10 mouse cellular contexts compared by ENCODE assay signal in the genomic region with DNA sequence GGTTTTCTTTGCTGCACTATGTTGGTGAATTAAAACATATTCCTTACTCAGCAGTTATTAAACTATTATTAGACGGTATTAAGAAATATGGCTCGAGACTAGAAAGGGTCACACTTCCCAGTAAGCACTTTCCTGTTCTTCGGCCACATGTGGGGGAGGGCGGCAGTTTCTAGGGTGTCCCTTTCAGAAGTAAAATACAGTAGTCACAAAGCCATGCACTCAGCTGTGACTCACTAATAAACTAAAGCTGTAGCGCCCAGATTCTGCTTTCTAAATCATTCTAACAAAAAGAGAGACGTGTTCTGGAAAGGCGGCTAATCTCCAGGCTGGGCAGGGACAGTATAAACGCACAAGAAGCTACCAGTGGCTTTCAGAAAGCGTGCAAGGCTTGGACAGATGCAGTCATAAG. TPM values are rescaled to one million over a fixed set of nuclear protein-coding genes. Genes with fewer than 3 reads are reported as not detected.
DNase-seq lines count a peak whose midpoint lies in the region; ATAC-seq and TF ChIP-seq lines count a peak whose summit lies in the region.
"Had no signal": no experiment of that assay in that cellular context is flagged by ENCODE, and none has a peak within 500 bp of the region (broad histone marks: within the 10 kb centered on the region; RNA-seq: fewer than 3 reads in every experiment).

No protein-coding gene starts in this region.

- H3K9ac ChIP-seq in liver, adult 2 months (ENCODE audit: low read depth, low read length): no peak overlapping the region
- no peak overlapping the region for H3K9ac ChIP-seq in intestine, embryonic 16.5 days (ENCODE audit: low read depth, low read length)
- H3K9ac ChIP-seq in forebrain, embryonic 11.5 days (ENCODE audit: low read length): no peak overlapping the region
- H3K9ac ChIP-seq: limb, embryonic 13.5 days had no signal

- no peaks in the 10 kb centered on the region for H3K27me3 ChIP-seq in liver, adult 2 months (ENCODE audit: control insufficient read depth, insufficient read depth, low read length)
- H3K27me3 ChIP-seq in intestine, embryonic 16.5 days (replicated peaks; ENCODE audit: control insufficient read depth, insufficient read depth, low read length): no peaks in the 10 kb centered on the region
- H3K27me3 ChIP-seq in forebrain, embryonic 10.5 days (ENCODE audit: poor library complexity, severe bottlenecking): no peaks in the 10 kb centered on the region
- no peaks in the 10 kb centered on the region for H3K27me3 ChIP-seq in forebrain, embryonic 11.5 days (ENCODE audit: control insufficient read depth, insufficient read depth, low read length)
- H3K27me3 ChIP-seq: limb, embryonic 13.5 days had no signal

- H3K79me2 ChIP-seq in liver, adult 2 months (ENCODE audit: control insufficient read depth, insufficient read depth, low read length): no peaks in the 10 kb centered on the region

- ATAC-seq in intestine, embryonic 16.5 days: no peak
- peak; percentile 4; the same call in 1 of the 2 replicates for ATAC-seq in megakaryocyte, adult 5-6 weeks (ENCODE audit: poor library complexity, severe bottlenecking)
- no peak for ATAC-seq in forebrain, embryonic 11.5 days (replicated peaks; ENCODE audit: low FRiP score)
- ATAC-seq: forebrain, embryonic 16.5 days had no signal

- 72% methylated on average over 9 of the region's 9 CpGs for WGBS in liver, adult 2 months
- 49% methylated on average over 9 of the region's 9 CpGs for WGBS in intestine, embryonic 16.5 days
- 76% methylated on average over 9 of the region's 9 CpGs for WGBS in forebrain, embryonic 10.5 days
- 71% methylated on average over 9 of the region's 9 CpGs for WGBS in forebrain, embryonic 11.5 days

- no peaks in the 10 kb centered on the region for H3K36me3 ChIP-seq in liver, adult 2 months (ENCODE audit: control insufficient read depth, insufficient read depth, low read length)
- H3K36me3 ChIP-seq in intestine, embryonic 16.5 days (ENCODE audit: control insufficient read depth, insufficient read depth, low read length): no peaks in the 10 kb centered on the region
- H3K36me3 ChIP-seq in forebrain, embryonic 10.5 days (replicated peaks): no peaks in the 10 kb centered on the region
- no peaks in the 10 kb centered on the region for H3K36me3 ChIP-seq in forebrain, embryonic 11.5 days (ENCODE audit: control insufficient read depth, insufficient read depth, low read length)
- H3K36me3 ChIP-seq: limb, embryonic 13.5 days had no signal

- no peak for DNase-seq in gastrocnemius, adult 2 months
- no peak for DNase-seq in gastrocnemius, adult 8-10 months (ENCODE audit: low spot score in 2 of 2)
- DNase-seq in liver, adult 2 months (ENCODE audit: extremely low read depth, low read depth, low spot score): peak; percentile 31
- no peak for DNase-seq in liver
- DNase-seq in forebrain, embryonic 10.5 days (ENCODE audit: extremely low spot score, low spot score): no peak
- no peak for DNase-seq in forebrain, embryonic 11.5 days (ENCODE audit: low spot score)

- no peak for TF ChIP-seq CTCF in gastrocnemius, adult 2 months (IDR thresholded peaks at IDR 0.05)
- TF ChIP-seq CTCF in liver, adult 2 months (IDR thresholded peaks at IDR 0.05; ENCODE audit: low read depth, low read length): no peak

- H3K27ac ChIP-seq in gastrocnemius, adult 2 months: peak overlapping the region; percentile 74
- peak overlapping the region; percentile 21 for H3K27ac ChIP-seq in liver, adult 2 months (replicated peaks; ENCODE audit: insufficient read depth, low read depth, low read length)
- peak overlapping the region; percentile 52; the same call in 1 of the 2 replicates for H3K27ac ChIP-seq in intestine, embryonic 16.5 days (ENCODE audit: low read length)
- no peak overlapping the region for H3K27ac ChIP-seq in forebrain, embryonic 10.5 days
- H3K27ac ChIP-seq in forebrain, embryonic 11.5 days (ENCODE audit: low read depth, low read length): no peak overlapping the region
- H3K27ac ChIP-seq: limb, embryonic 13.5 days had no signal

- intact Hi-C loops in gastrocnemius, adult 2 months (cut with DNase I): loop anchor here (5.0 kb wide), 2 partner anchors 54 to 104 kb away; partner anchors contain the start of gene Il10rb

- peaks cover 9% of the 10 kb centered on the region for H3K4me1 ChIP-seq in liver, adult 2 months (ENCODE audit: control insufficient read depth, insufficient read depth, low read length)
- 0 out of 2 replicates have a peak, but pooled peaks cover 4% of the 10 kb centered on the region for H3K4me1 ChIP-seq in intestine, embryonic 16.5 days (ENCODE audit: control insufficient read depth, insufficient read depth, low read length)
- H3K4me1 ChIP-seq in forebrain, embryonic 10.5 days: peaks cover 38% of the 10 kb centered on the region
- H3K4me1 ChIP-seq in forebrain, embryonic 11.5 days (replicated peaks; ENCODE audit: control insufficient read depth, insufficient read depth, low read length): peaks cover 8% of the 10 kb centered on the region

- H3K9me3 ChIP-seq in intestine, embryonic 16.5 days (ENCODE audit: control insufficient read depth, low read length): no peaks in the 10 kb centered on the region
- no peaks in the 10 kb centered on the region for H3K9me3 ChIP-seq in forebrain, embryonic 10.5 days
- no peaks in the 10 kb centered on the region for H3K9me3 ChIP-seq in forebrain, embryonic 11.5 days (ENCODE audit: control insufficient read depth, low read length)
- H3K9me3 ChIP-seq: limb, embryonic 13.5 days had no signal

- no peak overlapping the region for H3K4me2 ChIP-seq in intestine, embryonic 16.5 days (ENCODE audit: low read depth, low read length)
- H3K4me2 ChIP-seq in forebrain, embryonic 11.5 days (ENCODE audit: low read depth, low read length, severe bottlenecking): no peak overlapping the region
- H3K4me2 ChIP-seq: limb, embryonic 13.5 days had no signal

- H3K4me3 ChIP-seq in gastrocnemius, adult 2 months: no peak overlapping the region; the same call in 1 of the 2 replicates
- H3K4me3 ChIP-seq in liver, adult 2 months (ENCODE audit: insufficient read depth, low read depth, low read length): no peak overlapping the region
- H3K4me3 ChIP-seq in intestine, embryonic 16.5 days (ENCODE audit: low read length): no peak overlapping the region
- no peak overlapping the region for H3K4me3 ChIP-seq in forebrain, embryonic 10.5 days
- no peak overlapping the region for H3K4me3 ChIP-seq in forebrain, embryonic 11.5 days (ENCODE audit: low read depth, low read length)
- H3K4me3 ChIP-seq: limb, embryonic 13.5 days had no signal

- TF ChIP-seq POLR2A in liver, adult 2 months (IDR thresholded peaks at IDR 0.05; ENCODE audit: extremely low read depth, insufficient read depth, low read length): no peak

RNA-seq across cellular contexts. Expression of gene Ifnar1, which starts 23.3 kb away (rescaled TPM):
- 10 to 100 TPM; 12.6 to 15.1 TPM for total RNA-seq in gastrocnemius, adult 2 months (2021)
- total RNA-seq in gastrocnemius, adult 8-10 months (2022): 10 to 100 TPM in 1 of 4 experiments, 1 to 10 TPM in 3; 8.4 to 10.3 (median 8.6) TPM
- 26.4 and 28.3 TPM in 2 replicates for total RNA-seq in liver, adult 2 months (2014; rRNA removed)
- 11.9 and 14.0 TPM in 2 replicates for polyA plus RNA-seq in liver, adult 2 months (2012; rRNA removed)
- 39.4 and 39.5 TPM in 2 replicates for polyA plus RNA-seq in intestine, embryonic 16.5 days (2015; fragmentation: Nextera tagmentation; extraction: Ambion mirVana)
- total RNA-seq in megakaryocyte, adult 5-6 weeks (2015): 66.2 and 67.3 TPM in 2 replicates
- 73.9 and 78.5 TPM in 2 replicates for total RNA-seq in megakaryocyte, adult 5-6 weeks (2017)
- 48.3 and 52.7 TPM in 2 replicates for polyA plus RNA-seq in forebrain, embryonic 10.5 days (2016; fragmentation: Nextera tagmentation; extraction: Ambion mirVana)
- polyA plus RNA-seq in forebrain, embryonic 11.5 days (2014; fragmentation: Nextera tagmentation; extraction: Ambion mirVana): 51.4 and 53.1 TPM in 2 replicates

RNA-seq across cellular contexts. Expression of gene Il10rb, which starts 55.8 kb away (rescaled TPM):
- total RNA-seq in gastrocnemius, adult 2 months (2021): 1 to 10 TPM; 6.2 to 7.9 TPM
- total RNA-seq in gastrocnemius, adult 8-10 months (2022): 1 to 10 TPM; 4.4 to 6.4 (median 5.0) TPM
- 7.3 and 9.5 TPM in 2 replicates for total RNA-seq in liver, adult 2 months (2014; rRNA removed)
- polyA plus RNA-seq in liver, adult 2 months (2012; rRNA removed): 5.0 and 5.1 TPM in 2 replicates
- polyA plus RNA-seq in intestine, embryonic 16.5 days (2015; fragmentation: Nextera tagmentation; extraction: Ambion mirVana): 103 and 120 TPM in 2 replicates
- 66.6 and 68.3 TPM in 2 replicates for total RNA-seq in megakaryocyte, adult 5-6 weeks (2015)
- total RNA-seq in megakaryocyte, adult 5-6 weeks (2017): 63.3 and 64.6 TPM in 2 replicates
- 4.7 and 5.8 TPM in 2 replicates for polyA plus RNA-seq in forebrain, embryonic 10.5 days (2016; fragmentation: Nextera tagmentation; extraction: Ambion mirVana)
- 6.6 and 7.6 TPM in 2 replicates for polyA plus RNA-seq in forebrain, embryonic 11.5 days (2014; fragmentation: Nextera tagmentation; extraction: Ambion mirVana)

Comparison
In these comparisons a context has a peak if more than half of its experiments do, and no peak if none do; other contexts are left out.
1. H3K27ac ChIP-seq: peak in gastrocnemius, adult 2 months (single experiment), liver, adult 2 months (single experiment) and intestine, embryonic 16.5 days (single experiment); none in forebrain, embryonic 10.5 days (single experiment) and forebrain, embryonic 11.5 days (single experiment).